Mouse (Mus musculus): ENCODE data around the gene Spock2.
"Not testable (repeated sequence)": the region's sequence is repeated elsewhere in the genome, so short reads cannot be mapped to it uniquely, and the experiment has no call there.

Spock2 gene

DNA sequence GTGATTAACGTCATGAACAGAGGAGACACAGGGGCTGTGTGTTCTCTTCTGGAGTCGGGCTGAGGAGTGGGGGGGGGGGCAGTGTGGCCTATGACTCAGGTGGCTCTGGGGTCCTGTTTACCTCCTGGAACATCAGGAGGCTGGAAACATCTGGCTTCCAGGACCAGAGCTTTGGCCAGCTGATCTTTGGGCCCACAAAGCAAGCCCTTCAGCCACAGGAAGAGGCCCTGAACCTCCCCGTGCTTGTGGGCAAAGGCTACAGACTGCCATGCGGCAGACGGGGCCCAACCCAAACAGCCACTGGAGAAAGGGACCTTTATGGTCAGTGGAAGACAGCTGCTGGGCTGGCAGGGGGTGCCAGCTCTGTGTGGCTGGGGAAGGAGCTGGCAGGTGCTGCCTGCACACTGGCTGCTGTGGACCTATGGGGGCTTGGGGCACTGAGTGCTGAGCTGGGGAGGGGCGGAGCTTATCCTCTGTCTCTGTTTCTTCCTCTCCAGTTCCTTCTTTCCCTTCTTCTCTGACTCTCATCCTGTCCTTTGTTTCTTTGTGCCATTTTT, 45.2 kb downstream of the Spock2 start:
- DNase-seq: no peak

DNA sequence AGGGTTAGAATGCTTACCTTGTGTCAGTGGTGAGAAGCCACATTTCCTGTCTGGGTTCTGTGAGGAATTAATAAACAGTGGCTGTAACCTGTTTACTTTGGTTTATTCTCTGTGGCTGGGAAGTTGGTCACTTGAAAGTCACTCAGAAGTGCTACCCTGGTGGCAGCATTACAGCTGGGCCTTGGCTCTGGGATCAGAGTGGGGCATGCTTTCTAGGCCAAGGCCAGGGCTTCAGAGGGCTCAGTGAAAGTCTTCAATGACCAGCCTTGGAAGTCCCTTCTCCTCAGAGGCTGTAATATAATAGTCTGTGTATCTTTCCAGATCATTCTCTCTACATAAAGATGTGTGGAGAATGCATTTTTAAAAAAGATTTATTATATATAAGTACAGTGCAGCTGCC, 50.0 kb downstream of the Spock2 start:
- no peak for DNase-seq

DNA sequence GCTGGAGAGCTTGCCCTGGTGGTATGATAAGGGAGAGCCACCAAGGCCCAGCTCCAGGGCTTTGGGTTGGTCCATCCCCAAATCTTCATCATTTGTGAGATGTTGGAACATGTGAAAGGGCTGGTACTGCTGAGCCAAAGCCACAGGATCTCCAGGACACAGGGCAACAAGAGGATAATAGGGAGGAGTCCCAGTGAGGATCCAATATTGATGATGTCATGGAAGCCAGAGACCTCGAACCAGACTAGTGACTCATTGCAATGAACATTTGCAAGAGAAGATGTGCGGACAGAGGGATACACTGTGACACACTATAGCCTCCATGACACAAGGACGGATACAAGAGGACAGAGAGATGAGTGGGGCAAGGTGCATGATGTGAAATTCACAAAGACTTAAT, 52.1 kb downstream of the Spock2 start:
- no peak for DNase-seq

DNA sequence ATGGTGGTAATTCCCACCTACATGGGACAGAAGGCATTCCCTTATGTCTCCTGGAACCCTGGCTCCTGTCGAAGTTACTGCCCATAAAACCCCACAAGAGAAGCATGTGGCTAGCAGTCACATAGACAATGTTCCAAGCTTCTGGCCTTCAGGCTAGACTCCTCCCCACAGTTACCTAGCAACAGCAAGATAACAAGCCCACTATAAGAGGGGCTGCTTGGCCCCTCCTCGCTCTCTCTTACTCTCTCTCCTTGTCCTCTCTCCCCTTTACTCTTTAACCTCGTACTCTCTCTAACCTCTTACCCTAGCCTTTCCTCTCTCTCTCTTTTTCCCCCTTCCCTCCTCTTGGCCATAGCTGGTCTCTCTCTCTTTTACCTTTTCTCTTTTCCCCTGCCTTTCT, 55.4 kb downstream of the Spock2 start:
- not testable (repeated sequence) for DNase-seq

DNA sequence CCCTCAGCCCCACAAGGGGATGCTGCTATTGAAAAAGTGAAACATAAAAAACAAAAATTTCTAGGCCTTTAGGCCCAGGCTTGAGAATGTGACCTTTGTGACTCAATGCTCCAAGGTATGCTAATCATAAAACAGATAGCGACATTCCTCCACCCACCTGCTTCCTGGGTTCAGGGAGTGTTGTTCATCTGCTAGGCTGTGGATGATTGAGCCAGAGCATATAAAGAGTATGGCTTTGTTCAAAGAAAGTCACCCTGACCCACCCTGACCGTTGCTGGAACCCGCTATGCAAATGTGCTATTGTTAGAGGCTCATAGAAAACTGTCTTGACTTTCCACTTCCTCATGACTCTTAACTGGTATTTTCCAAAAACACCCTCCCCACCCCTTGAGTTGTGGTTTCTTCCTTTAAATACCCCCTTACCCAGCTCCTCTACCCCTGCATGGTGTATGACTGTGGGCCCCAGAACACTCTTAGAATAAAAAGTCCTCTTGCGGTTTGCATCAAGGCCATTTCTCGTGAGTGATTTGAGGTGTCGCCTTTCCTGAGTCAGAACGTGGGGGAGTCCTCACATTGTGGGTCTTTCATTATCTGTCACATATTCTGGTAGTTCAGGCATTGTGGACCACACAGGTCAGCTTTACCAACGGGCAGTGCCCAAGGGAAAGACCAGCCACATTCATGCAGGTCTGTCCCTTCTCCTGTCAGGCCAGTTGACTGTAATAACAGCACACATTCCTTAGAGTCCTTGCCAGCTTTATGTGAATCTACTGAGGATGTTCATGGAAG, 56.4 kb downstream of the Spock2 start:
- DNase-seq: not testable (repeated sequence)

DNA sequence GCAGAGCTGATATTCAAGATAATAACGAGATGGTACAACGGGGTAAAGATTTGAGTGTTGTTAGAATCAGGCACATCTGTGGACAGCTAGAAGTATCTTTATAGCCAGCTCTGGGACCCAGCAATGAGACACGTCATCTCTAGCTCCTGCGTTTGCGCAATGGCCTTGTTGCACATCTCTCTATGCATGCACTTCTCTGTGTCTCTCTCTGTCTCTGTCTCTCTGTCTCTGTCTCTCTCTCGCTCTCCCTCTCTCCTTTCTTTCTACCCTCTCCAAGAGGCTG, 56.9 kb downstream of the Spock2 start:
- no peak for DNase-seq

DNA sequence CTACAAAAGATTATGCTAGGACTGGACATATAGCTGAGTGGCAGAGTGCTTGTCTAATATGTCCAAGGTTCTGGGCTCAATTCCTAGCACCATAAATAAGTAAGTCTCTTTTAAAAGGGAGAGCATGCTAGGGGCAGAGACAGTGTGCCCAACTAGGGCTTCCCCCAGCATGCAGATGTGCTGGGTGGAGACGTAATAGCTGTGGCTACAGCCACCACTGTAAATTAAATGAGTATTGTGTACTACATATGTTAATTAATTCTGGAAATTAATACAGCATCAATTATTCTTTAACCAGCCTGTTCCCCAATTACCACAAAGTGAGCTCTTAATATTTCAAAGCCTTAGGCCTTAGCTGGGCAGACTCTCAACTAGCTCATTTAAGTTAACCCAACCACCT, 58.9 kb downstream of the Spock2 start:
- DNase-seq: no peak

DNA sequence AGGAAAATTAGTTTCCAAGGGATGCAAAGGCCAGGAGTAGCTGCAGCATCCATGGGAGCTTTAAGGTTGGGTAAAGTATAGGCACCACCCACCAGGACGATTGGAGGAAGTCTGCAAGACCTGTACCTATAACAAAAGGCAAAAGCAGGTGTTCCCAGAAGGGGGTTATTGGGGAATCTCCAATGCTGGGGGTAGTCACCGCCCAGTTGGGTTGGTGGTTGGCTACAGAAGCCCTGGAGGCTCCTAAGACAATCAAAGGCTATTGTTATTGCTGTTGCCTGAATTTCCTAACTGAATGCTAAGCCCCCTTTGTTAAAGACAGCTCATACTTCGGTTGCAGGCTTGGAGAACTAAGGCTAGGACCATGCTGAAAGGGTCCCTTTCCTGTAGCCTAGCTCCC, 60.0 kb downstream of the Spock2 start:
- no peak for DNase-seq

DNA sequence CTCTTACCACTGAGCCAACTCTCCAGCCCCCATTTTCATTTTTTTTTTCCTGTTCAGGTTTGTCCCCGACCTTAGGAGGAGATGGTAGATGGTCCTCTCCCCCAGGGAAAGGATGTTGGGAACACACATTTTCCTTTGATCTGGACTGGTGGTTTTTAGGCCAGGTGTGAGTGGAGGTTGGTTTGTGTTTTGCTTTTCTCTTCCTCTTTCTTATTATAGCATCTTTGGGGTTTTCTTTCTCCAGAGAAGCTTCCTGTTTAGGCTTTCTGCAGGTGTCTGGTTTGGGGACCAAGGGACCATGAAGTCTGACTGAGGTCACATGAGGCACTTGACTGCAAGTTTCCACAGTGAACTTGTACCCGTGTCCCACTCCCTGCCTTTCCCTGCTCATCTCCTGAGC, 62.3 kb downstream of the Spock2 start:
- no peak for DNase-seq

DNA sequence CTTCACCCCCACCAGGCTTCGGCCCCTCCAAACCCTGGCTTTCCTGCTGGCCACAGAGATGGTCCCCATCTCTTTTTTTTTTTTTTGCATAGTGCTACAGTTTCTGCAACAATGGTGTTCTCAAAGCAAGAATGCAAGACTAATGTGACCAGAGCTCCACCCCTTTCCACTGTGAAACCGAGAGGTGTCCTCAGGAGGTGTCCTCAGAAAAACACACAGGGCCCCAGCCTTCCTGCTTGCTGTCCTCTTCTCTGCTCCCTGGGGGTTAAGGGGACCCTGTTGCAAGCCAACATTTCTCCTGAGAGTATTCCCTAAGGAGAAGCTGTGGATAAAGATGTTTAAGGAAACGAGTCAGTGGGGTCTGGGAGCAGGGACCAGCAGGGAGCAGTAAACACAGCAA, 62.9 kb downstream of the Spock2 start:
- no peak for DNase-seq

DNA sequence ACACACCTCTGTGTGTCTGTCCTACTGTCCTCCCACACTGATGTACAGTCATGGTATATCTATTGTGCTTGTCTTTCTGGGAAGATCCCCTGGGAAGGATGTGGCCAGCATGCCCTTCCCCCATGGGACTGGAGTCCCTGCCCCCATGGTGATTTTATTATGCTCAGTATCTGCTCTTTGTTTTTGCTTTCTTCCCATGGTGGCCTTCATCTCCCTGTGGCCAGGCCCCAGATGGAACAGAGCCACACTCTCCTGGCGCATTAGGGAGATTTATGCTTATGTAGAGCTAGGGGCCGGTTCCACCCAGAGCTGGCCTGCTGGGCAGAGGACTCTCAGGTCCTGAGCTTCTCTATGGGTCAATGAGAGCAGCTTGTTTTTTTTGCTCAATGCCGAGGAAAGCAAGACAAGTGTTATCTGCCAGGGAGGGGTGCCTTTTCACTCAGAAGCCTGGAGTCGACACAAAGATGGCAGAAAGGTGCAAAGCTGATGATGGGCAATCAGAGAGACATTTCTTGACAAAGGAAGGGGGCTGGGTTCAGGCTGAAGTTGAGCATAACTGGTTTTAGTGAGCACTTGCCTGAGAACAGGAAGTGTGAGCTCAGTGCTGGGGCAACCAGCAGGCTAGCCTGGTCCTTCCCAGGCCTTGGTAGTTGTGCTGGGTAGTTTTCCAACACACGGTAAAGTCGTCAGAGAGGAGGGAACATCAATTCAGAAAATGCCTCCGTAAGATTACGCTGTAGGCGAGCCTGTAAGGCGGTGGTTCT, 64.5 kb downstream of the Spock2 start:
- no peak for DNase-seq

DNA sequence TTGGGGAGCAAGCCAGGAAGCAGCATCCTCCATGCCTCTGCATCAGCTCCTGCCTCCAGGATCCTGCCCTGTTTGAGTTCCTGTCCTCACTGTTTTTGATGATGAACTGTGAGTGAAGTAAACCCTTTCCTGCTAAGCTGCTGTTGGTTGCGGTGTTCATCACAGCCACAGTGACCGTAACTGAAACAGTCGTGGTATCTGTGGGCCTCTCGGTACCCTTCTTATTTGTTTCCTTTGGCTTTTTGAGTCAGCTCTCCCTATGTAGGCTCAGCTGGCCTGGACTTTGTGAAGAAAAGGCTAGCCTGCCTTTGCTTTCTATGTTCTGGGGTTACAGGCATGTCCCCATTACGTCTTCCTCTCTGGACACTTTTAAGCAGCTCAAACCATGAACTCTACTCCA, 65.3 kb downstream of the Spock2 start:
- no peak for DNase-seq

DNA sequence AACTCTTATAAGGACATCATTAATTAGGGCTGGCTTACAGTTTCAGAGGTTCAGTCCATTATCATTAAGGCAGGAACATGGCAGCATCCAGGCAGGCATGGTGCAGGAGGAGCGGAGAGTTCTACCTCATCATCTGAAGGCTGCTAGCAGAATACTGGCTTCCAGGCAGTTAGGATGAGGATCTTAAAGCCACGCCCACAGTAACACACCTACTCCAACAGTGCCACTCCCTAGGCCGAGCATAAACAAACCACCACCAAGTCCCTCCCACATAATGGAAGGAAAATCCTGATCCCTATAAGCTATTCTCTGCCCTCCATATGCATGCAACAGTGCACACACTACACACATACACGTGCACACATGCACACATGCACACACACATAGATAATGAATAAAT, 66.3 kb downstream of the Spock2 start:
- DNase-seq: no peak

DNA sequence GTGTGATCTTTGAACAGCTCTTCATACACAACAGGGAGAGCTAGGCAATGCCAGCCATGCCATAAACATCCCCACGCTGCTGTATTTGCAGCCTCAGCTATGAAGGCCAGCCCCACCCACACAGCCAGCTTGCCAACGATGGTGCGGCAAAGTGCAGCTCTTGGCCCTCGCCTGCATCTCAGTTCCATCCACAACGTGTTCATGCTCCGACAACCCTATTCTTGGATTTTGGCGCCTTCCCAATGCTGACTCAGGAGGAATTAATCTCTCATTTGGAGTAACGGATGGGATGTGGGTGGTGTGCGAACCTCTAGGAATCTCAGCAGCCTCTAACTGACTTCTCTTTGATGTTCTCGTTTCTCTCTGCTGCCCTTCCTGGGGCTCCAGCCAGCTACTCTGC, 67.0 kb downstream of the Spock2 start:
- no peak for DNase-seq

DNA sequence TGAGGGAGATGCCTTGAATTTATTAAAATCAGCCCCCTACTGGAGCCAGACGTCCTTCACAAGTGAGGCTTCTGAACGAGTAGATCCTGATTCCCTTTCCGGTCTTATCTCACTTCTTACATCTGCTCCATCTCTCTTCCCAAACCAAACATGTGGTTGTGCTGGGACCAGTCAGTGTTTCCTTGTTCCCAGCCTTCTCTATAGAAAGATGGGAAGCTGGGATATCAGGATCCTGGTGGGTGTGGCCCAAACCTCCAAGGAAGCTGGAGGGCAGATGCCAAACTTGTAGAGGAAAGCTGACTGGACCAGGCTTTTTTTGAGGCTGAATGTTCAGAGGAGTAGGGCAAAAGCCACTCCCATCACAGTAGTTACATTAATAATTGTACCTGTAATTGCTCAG, 68.5 kb downstream of the Spock2 start:
- DNase-seq: no peak

DNA sequence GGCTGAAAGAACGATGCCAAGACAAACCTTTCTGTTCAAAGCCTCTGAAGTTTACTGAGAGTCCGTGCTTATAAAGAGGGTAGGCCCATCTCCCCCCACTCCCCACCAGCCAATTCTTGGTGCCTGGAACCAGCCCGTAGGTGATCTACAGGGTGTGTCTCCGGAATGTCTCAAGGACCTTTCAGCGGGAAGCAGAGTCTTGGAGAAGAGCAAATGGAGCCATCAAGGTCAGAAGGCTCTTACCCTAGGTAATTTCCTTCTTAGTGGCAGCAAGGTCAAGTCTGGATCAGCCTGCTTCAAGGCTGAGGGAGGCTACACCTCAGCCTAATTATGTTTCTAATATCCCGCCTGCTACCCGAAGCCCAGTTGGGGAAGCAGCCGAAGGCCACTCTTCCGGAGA, 69.3 kb downstream of the Spock2 start:
- not testable (repeated sequence) for DNase-seq

All from cerebellum, adult 11 months (tissue).